Mouse (Mus musculus): ENCODE data around the gene Shld1. TPM values are rescaled to one million over a fixed set of nuclear protein-coding genes. Genes with fewer than 3 reads are reported as not detected.

The Shld1 gene
- total RNA-seq, 2 experiments from 2014 or later = 7.7 to 9.0 TPM

DNA sequence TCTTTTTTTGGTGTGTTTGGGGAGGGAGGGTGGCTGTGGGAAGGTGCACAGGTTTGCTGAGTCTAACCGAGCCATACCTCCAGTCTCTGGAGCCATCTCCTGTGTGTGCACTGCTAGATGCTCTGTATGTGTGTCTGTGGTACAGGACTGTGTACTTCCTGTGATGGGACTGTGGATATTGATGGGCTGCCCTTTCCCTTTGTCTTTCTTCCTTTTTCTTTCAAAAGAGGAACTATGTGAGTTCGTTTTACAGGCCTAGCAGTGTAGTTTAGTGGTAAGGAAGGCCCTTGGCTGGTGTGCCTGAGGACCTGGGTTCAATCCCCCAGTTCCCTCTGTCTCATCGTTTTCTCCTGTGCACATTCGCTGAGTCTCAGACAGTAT, 2.4 kb downstream of the Shld1 start:
- intact Hi-C loops (cut with DNase I) = loop anchor here (5.0 kb wide), 1 partner anchor 82 kb away; no protein-coding TSS in a partner anchor

DNA sequence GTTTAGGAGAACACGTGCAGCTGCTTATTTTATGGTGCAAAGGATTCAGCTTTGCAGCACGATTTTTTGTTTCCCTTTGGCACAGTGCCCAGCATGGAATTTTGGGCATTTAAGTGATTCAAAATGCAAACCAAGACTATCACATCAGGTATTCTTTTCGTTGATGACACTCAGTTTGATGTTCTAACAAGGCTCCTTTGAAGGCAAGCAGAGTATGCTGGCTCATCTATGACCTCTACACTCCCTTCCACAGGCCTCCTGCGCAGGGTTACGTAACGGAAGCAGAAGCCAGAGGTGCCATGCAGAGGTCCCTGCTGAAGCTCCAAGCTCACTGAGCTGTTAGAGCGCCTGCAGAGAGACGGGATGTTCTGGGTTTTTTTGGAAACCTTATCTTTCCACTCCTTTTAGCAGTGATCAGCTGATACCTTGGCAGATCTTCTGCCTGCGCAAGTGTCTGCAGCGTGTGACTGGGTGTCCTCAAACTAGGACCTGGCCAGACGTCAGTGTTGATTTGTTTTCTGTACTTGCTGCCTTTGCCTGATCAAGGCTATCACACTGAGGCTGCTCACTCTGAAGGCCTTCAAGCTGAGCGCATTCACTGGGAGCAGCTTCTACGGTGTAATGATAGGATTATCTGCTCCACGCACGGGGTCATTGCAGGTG, 3.0 kb downstream of the Shld1 start:
- DNase-seq (ENCODE audit: extremely low spot score in 1 of 2, low spot score in 2 of 2) = peak; percentile 63 to 74

More for the DNA sequence above, 2.4 kb downstream of the Shld1 start:
- DNase-seq (ENCODE audit: extremely low spot score in 1 of 2, low spot score in 2 of 2) = no peak

DNA sequence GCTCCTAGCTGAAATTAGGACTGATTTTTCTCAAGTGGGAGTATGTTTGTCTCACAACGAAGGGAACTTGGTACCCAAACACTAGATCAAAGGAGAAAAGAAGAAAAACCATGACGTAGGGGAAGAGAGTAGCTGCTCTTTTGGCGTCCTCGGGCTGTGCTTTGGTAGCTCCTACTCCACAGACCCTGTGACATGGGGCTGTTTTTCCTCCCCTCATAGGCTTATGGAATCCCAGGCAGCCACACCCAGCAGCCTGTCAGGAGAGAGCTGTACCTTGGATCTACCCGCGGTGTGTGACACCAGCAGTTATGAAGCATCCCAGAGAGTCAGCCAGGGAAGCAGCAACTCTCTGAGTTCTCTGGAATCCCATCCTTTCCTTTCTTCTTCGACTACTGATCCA, 5.0 kb downstream of the Shld1 start:
- intact Hi-C loops (cut with DNase I) = no loop called here
- DNase-seq (ENCODE audit: extremely low spot score in 1 of 2, low spot score in 2 of 2) = peak in 1 of 2 experiments; percentile 42

More for the DNA sequence above, 3.0 kb downstream of the Shld1 start:
- intact Hi-C loops (cut with DNase I) = loop anchor here (5.0 kb wide), 1 partner anchor 82 kb away; no protein-coding TSS in a partner anchor

DNA sequence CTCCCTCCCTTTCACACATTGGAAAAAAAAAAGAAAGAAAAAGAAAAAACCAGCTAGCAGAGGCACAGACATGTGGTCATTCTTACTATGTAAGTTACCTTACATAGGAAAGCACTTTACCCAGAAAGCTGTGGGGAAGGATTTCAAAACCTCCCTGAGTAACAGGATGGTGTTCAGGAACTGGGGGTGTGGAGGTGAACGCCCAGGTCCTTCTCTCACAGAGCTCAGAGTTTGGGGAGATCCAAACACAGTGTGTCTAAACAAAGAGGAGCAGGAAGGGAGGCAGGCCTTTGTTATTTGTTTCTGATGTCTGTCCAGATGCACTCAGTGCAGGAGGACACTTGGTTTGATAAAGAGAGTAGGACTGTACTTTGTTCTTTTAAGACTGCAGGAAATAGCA, 5.6 kb downstream of the Shld1 start:
- intact Hi-C loops (cut with DNase I) = no loop called here
- DNase-seq (ENCODE audit: extremely low spot score in 1 of 2, low spot score in 2 of 2) = peak in 1 of 2 experiments; percentile 51

DNA sequence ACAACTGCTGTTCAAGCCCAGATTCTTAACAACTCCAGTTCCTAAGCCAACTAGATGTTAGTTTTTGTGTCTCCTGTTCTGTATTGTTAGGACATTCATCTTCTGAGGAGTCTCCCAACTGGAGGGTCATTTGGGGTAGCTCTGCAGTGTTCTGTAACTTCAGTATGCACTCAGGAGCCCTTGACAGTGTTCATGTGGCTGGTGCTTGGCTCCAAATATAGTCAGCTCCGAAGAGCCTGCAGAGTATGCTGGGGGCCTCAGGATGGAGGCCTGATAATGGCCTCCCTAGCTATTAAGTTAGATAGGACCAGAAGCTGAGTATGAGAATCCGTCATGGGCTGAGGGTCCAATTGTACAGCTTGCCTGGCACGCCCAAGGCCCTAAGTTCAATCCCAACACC, 7.2 kb downstream of the Shld1 start:
- intact Hi-C loops (cut with DNase I) = no loop called here
- DNase-seq (ENCODE audit: extremely low spot score in 1 of 2, low spot score in 2 of 2) = no peak

DNA sequence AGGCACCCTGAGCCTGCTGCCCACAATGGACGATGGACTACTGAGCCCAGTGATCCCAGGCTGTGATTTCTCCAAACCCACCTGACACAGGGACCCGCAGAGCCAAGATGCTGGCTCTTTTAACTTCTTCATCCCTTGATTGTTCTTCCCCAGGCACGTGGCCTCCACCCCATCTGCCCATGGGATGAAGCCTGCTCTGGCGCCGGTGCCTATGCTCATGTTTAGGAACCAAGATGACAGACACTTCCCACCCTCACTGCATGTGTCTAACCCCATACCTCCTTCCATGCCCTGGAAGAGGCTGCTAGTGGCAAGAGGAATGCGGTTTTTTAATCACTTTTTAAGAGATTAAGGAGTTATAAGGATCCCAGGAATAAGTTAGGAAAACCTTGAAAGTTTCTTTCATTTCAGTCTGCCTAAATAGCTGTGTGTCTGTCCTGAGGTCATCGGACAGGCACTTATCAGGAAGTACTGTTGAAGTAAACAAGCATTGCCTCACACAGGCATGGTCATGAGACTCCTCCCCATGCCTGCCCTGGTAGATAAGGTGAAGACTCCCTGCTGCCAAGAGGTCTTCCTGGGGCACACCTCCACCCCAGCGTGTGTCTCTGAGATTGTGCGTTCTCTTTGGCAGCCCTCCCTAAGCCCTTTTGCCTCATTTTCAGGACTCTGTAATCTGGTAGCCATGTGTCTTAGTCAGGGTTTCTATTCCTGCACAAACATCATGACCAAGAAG, 8.8 kb downstream of the Shld1 start:
- intact Hi-C loops (cut with DNase I) = no loop called here
- no peak for DNase-seq (ENCODE audit: extremely low spot score in 1 of 2, low spot score in 2 of 2)

DNA sequence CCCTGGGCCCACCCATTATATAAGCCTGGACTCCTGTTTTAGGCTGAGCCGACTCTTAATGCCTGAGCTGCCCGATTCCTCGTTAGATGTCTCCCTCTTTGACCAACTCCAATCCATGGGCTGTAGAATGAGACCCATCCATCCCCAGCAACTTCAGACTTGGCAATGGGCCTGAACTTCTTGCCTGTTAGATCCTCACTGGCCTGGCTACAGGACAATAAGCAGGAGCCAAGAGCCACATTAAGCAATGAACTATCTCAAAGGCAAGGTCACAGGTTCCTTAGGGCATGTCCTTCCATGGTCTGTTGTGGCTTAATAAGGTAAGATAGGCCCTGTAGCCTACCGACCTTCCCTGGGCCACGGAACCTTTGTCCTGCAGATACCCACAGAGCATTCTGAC, 9.8 kb downstream of the Shld1 start:
- no peak for DNase-seq (ENCODE audit: extremely low spot score in 1 of 2, low spot score in 2 of 2)
- intact Hi-C loops (cut with DNase I) = no loop called here

DNA sequence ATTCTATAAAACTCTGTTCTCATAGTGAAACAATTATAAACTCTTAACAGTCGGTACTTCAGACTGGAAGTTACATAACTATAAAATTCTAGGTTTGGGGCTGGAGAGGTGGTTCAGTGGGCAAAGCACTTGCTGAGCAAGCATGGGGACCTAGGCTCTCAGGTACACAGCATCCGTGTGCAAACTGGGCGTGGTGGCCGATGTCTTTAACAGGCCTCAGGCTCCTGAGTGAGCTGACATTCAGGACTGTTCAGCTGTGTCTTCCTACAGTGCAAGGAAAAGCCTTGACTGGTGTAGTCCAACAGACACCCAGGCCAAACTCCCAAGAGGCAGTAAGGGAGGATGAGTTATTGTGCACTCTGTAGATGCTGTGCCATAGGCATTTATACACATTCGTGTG, 10.5 kb downstream of the Shld1 start:
- DNase-seq (ENCODE audit: extremely low spot score in 1 of 2, low spot score in 2 of 2) = no peak

DNA sequence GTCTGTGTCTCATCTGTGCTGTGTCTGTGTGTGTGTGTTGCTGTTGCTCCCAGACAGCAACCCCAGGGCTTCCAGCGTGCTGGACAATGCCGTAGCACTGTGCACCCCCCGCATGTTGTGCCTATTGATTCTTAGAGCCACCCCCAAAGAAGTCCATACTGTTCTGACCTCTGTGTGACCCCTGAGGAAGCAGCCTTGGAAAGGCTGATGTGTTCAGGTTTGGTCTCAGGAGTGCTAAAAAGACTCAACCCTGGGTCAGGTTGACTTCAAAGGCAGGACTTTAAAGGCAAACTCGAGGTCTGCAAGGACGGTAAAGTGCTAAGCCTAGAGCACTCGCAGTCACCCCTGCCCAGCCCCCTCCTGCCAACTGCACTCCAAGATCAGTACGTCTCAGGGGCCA, 11.0 kb downstream of the Shld1 start:
- intact Hi-C loops (cut with DNase I) = no loop called here
- DNase-seq (ENCODE audit: extremely low spot score in 1 of 2, low spot score in 2 of 2) = peak in 1 of 2 experiments; percentile 51

More for the DNA sequence above, 10.5 kb downstream of the Shld1 start:
- intact Hi-C loops (cut with DNase I) = no loop called here

DNA sequence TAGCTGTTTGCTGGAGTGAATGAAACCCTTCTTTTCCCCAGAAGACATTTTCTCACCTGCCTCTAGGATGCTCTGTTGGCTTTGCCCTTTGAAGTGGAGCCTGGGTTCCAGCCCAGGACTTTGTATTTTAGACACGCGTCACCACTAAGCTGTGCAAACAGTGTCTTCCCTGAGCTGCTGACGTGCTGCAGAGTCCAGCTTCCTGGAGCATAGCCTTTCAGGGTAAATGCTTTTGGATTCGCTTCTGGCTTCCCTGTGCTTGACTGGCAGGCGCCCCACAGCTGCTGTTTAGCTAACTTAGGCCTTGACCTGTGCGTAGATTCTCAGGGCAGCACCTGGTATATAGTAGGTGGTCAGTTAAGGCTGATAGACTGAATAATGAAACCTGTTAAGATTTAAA, 11.7 kb downstream of the Shld1 start:
- DNase-seq (ENCODE audit: extremely low spot score in 1 of 2, low spot score in 2 of 2) = peak in 1 of 2 experiments; percentile 65
- intact Hi-C loops (cut with DNase I) = no loop called here

DNA sequence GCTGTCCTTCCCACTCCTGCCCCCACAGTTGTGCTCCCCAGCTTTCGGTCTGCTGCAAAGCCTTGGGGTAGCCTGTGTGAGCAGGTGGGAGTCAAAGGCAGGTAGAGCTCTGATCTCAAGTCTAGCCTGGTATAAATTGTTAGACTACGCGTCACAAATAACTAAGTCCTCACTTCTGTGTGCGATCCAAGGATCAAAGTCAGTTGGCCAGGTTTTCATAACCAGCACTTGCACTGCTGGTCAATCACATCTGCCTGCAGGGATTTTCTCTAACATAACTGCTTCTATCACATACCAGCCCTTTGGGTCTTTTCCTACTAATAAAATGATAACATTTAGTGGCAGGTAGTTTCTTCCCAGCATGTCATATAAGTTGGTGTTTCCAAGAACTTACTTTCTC, 14.2 kb downstream of the Shld1 start:
- intact Hi-C loops (cut with DNase I) = loop anchor here (5.0 kb wide), 1 partner anchor 184 kb away; no protein-coding TSS in a partner anchor
- DNase-seq (ENCODE audit: extremely low spot score in 1 of 2, low spot score in 2 of 2) = no peak

DNA sequence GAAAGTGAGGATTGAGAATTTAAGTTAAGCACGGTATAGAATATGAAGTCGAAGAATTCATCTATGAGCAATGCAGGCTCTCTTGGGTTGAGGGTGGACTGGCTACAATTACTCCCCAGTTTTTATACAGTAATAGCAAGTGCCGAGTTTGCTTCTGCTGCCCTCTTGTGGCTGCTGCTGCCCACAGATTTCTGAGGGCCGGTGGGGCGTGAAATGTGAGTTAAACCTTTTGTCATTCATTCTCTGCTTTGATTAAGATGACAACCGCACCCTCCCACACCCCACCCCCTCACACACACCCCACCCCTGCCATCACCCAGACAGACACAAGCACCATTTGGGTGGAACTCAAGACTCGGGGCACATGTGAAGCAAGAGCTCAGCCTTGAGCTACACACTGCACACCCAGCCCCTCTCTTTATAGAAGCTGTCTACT, 14.7 kb downstream of the Shld1 start:
- peak in 1 of 2 experiments; percentile 80 for DNase-seq (ENCODE audit: extremely low spot score in 1 of 2, low spot score in 2 of 2)
- intact Hi-C loops (cut with DNase I) = loop anchor here (5.0 kb wide), 1 partner anchor 184 kb away; no protein-coding TSS in a partner anchor

DNA sequence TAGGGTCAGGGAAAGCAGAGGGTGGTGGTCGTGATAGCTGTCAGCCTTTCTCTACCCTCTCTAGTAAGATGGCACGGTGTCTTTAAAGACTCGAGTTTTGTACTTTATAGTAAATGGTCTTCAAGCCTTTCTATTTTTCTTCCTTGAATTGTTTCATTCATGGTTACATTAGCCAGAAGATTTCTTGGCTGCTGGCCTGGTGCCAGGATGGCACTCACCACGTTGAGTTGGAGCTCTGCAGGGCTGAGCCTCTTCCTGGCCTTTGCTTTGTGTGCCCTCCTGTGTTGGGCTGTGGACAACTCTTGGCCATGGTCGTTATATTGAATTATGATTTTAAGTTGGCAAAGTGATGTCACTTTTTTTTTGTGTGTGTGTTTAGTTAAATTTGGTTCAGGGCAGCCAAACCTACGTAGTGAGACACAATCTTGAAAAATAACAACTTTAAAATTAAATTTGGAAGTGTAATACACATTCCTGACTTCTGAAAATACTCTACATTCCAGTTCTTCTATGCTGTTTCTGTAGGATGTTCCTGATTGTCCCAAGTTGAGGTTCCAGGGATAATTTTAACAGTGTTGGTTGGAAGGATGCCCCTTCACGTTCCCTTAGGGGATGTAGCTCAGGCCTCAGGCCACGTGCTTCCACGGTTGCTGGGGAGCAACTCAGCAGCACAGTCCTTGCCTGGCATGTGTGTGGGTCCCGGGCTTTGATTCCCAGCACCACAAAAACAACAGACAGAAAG, 18.7 kb downstream of the Shld1 start:
- no peak for DNase-seq (ENCODE audit: extremely low spot score in 1 of 2, low spot score in 2 of 2)
- intact Hi-C loops (cut with DNase I) = no loop called here

DNA sequence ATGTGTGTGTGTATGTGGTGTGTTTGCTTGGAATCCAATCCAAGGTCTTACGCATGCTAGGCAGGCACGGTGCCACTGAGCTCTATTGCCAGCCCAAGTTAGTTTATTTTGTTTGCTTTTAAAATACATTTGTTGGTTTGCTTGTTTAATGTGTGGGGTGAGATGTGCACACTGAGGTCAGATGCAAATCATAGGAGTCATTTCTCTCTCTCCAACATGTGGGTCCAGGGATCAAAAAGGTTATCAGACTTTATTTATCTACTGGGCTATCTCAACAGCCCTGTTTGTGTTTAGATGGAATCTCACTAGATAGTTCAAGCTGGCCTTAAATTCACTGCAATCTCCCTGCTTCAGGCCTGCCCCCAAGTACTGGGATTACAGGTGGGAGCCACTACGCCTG, 19.6 kb downstream of the Shld1 start:
- intact Hi-C loops (cut with DNase I) = no loop called here
- no peak for DNase-seq (ENCODE audit: extremely low spot score in 1 of 2, low spot score in 2 of 2)

DNA sequence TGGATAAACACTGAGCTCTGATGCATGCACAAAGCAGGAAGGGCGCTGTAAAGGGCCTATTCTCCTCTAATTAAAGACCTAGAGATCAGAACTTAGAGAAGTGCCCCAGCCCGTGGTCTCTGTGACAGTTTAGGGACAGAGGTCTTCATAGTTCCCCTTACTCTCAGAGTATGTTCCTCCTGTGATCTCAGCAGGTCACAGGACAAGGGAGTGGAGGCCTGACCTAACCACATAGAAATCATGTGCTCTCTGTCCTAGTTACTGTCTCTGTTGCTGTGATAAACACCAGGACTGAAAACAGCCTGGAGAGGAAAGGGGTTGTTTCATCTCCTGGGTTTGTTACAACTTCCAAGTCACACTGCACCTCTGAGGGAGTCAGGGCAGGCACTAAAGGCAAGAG, 23.8 kb downstream of the Shld1 start:
- intact Hi-C loops (cut with DNase I) = loop anchor here (10.0 kb wide), 1 partner anchor 396 kb away; no protein-coding TSS in a partner anchor

DNA sequence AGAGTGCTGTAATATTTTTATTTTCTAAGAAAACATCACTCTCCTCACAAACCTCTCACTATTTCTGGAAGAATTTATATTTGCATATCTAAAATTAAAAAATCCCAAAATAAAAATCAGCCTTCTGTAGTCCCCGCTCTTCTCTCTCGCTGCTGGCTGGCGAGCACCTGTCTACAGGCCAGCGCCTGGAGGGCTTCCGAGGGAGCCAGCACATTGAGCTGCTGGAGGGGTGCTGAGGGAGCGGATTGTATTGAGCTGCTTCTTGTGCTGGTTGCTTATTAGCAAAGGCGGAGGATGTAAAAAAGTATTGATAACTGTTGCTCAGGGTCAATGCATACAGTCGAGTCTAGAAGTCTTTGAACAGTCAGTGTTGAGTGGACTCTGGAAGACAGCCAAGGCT, 25.3 kb downstream of the Shld1 start:
- DNase-seq (ENCODE audit: extremely low spot score in 1 of 2, low spot score in 2 of 2) = no peak
- intact Hi-C loops (cut with DNase I) = loop anchor here (10.0 kb wide), 1 partner anchor 397 kb away; no protein-coding TSS in a partner anchor

More for the DNA sequence above, 23.8 kb downstream of the Shld1 start:
- DNase-seq (ENCODE audit: extremely low spot score in 1 of 2, low spot score in 2 of 2) = no peak

DNA sequence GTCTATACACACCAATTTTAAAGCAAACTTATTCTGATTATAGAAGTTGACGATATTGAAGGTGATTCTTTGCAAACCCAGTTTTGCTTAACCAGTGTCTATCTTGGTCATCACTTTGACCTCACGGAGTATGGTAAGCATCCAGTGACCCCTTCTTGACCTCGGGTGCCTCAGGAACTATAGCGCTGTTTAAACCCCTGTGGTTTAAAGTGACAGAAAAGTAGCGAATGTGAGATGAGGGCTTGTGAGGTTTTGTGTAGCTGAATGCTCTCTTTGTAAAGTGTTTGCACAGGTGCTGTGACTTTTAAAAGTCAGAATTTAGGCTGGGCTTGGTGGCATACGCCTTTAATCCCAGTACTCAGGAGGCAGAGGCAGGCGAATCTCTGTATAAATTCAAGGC, 27.8 kb downstream of the Shld1 start:
- no peak for DNase-seq (ENCODE audit: extremely low spot score in 1 of 2, low spot score in 2 of 2)
- intact Hi-C loops (cut with DNase I) = loop anchor here (10.0 kb wide), 1 partner anchor 400 kb away; no protein-coding TSS in a partner anchor

DNA sequence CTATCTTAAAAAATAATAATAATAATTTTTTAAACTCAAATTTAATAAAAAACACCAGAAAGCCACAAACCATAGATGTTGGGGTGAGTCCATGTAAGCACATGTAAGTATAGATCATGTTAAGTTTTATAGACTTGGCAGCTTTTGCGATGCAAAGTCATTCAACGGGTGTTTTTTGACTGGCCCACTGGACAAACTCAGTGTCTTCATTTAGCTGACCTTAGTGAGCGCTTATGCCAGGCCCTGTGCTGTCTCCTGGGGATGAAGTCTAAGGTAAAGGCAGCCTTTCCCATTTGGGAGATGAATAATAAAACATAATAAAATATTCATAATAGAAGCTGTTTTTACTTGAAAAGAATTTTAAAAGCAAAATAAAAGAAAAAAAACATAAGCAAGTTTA, 28.2 kb downstream of the Shld1 start:
- no peak for DNase-seq (ENCODE audit: extremely low spot score in 1 of 2, low spot score in 2 of 2)
- intact Hi-C loops (cut with DNase I) = loop anchor here (5.0 to 10.0 kb wide), 2 partner anchors 67 to 400 kb away; partner anchors contain the start of gene Chgb

DNA sequence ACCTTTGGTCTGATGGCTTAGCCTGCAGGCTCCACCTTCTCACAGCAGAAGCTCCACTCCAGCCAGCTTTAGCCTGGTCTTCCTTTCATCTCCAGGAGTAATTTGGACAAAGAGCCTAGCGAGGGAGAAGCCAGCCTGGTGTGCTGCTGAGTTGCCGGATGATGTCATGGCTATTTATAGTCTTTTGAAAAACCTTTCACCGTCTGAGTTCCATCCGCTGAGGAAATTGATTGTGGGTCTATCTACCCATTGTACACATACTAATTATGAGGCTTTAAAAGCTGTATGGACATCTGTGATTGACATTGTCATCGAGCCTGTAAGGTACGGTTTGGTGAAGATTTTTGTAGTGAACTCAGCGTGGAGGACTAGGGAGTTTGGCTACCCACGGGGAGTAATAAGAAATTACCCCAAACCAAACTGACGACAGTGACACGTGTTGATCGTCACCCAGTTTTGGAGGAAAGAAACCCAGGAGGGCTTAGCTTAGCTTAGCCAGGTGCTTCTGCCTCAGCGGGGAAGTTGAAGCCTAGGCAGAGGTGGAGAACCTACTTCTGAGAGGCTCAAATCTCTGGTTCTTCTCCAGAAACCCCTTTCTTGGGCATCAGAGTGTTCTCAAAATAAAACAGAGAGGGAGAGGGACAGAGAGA, 28.8 kb downstream of the Shld1 start:
- DNase-seq (ENCODE audit: extremely low spot score in 1 of 2, low spot score in 2 of 2) = no peak
- intact Hi-C loops (cut with DNase I) = loop anchor here (5.0 to 10.0 kb wide), 2 partner anchors 67 to 401 kb away; partner anchors contain the start of gene Chgb
